Mouse (Mus musculus): ENCODE results near the gene Ywhaq. TPM values are rescaled to one million over a fixed set of nuclear protein-coding genes. Genes with fewer than 3 reads are reported as not detected.

The Ywhaq gene
- polyA plus RNA-seq, 1 experiment from 2014 or later: 733 TPM

- Histone ChIP-seq H3K9me3 (ENCODE audit: low read length) (no peaks in the 10 kb centered on the region), H3K27me3 (ENCODE audit: insufficient read depth, low read length) (no peaks in the 10 kb centered on the region), H3K4me1 (ENCODE audit: insufficient read depth, low read length) (peaks cover 5% of the 10 kb centered on the region; the same call in 1 of the 2 replicates), H3K4me3 (ENCODE audit: low read length) (no peak overlapping the region), H3K4me2 (replicated peaks; ENCODE audit: low read depth, low read length) (no peak overlapping the region), H3K27ac (ENCODE audit: low read length) (no peak overlapping the region), H3K9ac (replicated peaks; ENCODE audit: low read length) (no peak overlapping the region), H3K36me3 (ENCODE audit: insufficient read depth, low read length) (no peaks in the 10 kb centered on the region)
- 49% methylated on average over 4 of the region's 4 CpGs for WGBS
- ATAC-seq (ENCODE audit: low FRiP score, low TSS enrichment): 0 out of 2 replicates have a peak, but pooled peaks have one; percentile 65
Observed at GRCm38 (mm10) chr12:21438750-21439394, 21.4 kb upstream of the Ywhaq start.

- H3K4me1 ChIP-seq (ENCODE audit: insufficient read depth, low read length): peaks cover 5% of the 10 kb centered on the region; the same call in 1 of the 2 replicates
- H3K27ac ChIP-seq (ENCODE audit: low read length): no peak overlapping the region
- no peak overlapping the region for H3K4me2 ChIP-seq (replicated peaks; ENCODE audit: low read depth, low read length)
- no peak overlapping the region for H3K4me3 ChIP-seq (ENCODE audit: low read length)
- no peaks in the 10 kb centered on the region for H3K9me3 ChIP-seq (ENCODE audit: low read length)
- H3K36me3 ChIP-seq (ENCODE audit: insufficient read depth, low read length): no peaks in the 10 kb centered on the region
- no peak overlapping the region for H3K9ac ChIP-seq (replicated peaks; ENCODE audit: low read length)
- ATAC-seq (ENCODE audit: low FRiP score, low TSS enrichment): no peak
- WGBS: 74% methylated on average over 3 of the region's 3 CpGs
- no peaks in the 10 kb centered on the region for H3K27me3 ChIP-seq (ENCODE audit: insufficient read depth, low read length)
Observed at GRCm38 (mm10) chr12:21438294-21438693, 20.9 kb upstream of the Ywhaq start.

- no peak overlapping the region for H3K4me2 ChIP-seq (replicated peaks; ENCODE audit: low read depth, low read length)
- H3K9me3 ChIP-seq (ENCODE audit: low read length): no peaks in the 10 kb centered on the region
- 71% methylated on average over 8 of the region's 8 CpGs for WGBS
- no peaks in the 10 kb centered on the region for H3K27me3 ChIP-seq (ENCODE audit: insufficient read depth, low read length)
- no peak for ATAC-seq (ENCODE audit: low FRiP score, low TSS enrichment)
- H3K36me3 ChIP-seq (ENCODE audit: insufficient read depth, low read length): no peaks in the 10 kb centered on the region
- 0 out of 2 replicates have a peak, but pooled peaks cover 5% of the 10 kb centered on the region for H3K4me1 ChIP-seq (ENCODE audit: insufficient read depth, low read length)
- H3K4me3 ChIP-seq (ENCODE audit: low read length): no peak overlapping the region
- H3K27ac ChIP-seq (ENCODE audit: low read length): no peak overlapping the region
- no peak overlapping the region for H3K9ac ChIP-seq (replicated peaks; ENCODE audit: low read length)
Observed at GRCm38 (mm10) chr12:21431950-21432349, 14.5 kb upstream of the Ywhaq start.

- H3K27me3 ChIP-seq (ENCODE audit: insufficient read depth, low read length): no peaks in the 10 kb centered on the region
- H3K27ac ChIP-seq (ENCODE audit: low read length): no peak overlapping the region
- H3K4me1 ChIP-seq (ENCODE audit: insufficient read depth, low read length): peaks cover 10% of the 10 kb centered on the region
- ATAC-seq (ENCODE audit: low FRiP score, low TSS enrichment): no peak
- no peaks in the 10 kb centered on the region for H3K36me3 ChIP-seq (ENCODE audit: insufficient read depth, low read length)
- no peak overlapping the region for H3K4me3 ChIP-seq (ENCODE audit: low read length)
- no peaks in the 10 kb centered on the region for H3K9me3 ChIP-seq (ENCODE audit: low read length)
- H3K4me2 ChIP-seq (replicated peaks; ENCODE audit: low read depth, low read length): no peak overlapping the region
- 48% methylated on average over 2 of the region's 2 CpGs for WGBS
- no peak overlapping the region for H3K9ac ChIP-seq (replicated peaks; ENCODE audit: low read length)
Observed at GRCm38 (mm10) chr12:21431039-21431438, 13.6 kb upstream of the Ywhaq start.

GRCm38 (mm10) chr12:21430140-21430539 lies 12.7 kb upstream of the Ywhaq start:
- Histone ChIP-seq H3K36me3 (ENCODE audit: insufficient read depth, low read length) (no peaks in the 10 kb centered on the region), H3K9me3 (ENCODE audit: low read length) (no peaks in the 10 kb centered on the region), H3K4me1 (ENCODE audit: insufficient read depth, low read length) (peaks cover 19% of the 10 kb centered on the region), H3K9ac (replicated peaks; ENCODE audit: low read length) (no peak overlapping the region), H3K4me3 (ENCODE audit: low read length) (no peak overlapping the region), H3K27ac (ENCODE audit: low read length) (no peak overlapping the region), H3K4me2 (replicated peaks; ENCODE audit: low read depth, low read length) (no peak overlapping the region), H3K27me3 (ENCODE audit: insufficient read depth, low read length) (no peaks in the 10 kb centered on the region)
- WGBS: 75% methylated on average over 4 of the region's 4 CpGs
- ATAC-seq (ENCODE audit: low FRiP score, low TSS enrichment): no peak

GRCm38 (mm10) chr12:21429021-21429420 lies 11.6 kb upstream of the Ywhaq start:
- no peak for ATAC-seq (ENCODE audit: low FRiP score, low TSS enrichment)
- H3K27me3 ChIP-seq (ENCODE audit: insufficient read depth, low read length): no peaks in the 10 kb centered on the region
- no peak overlapping the region for H3K9ac ChIP-seq (replicated peaks; ENCODE audit: low read length)
- 76% methylated on average over 1 of the region's 1 CpGs for WGBS
- no peak overlapping the region for H3K4me2 ChIP-seq (replicated peaks; ENCODE audit: low read depth, low read length)
- peaks cover 29% of the 10 kb centered on the region for H3K4me1 ChIP-seq (ENCODE audit: insufficient read depth, low read length)
- no peak overlapping the region for H3K27ac ChIP-seq (ENCODE audit: low read length)
- no peaks in the 10 kb centered on the region for H3K36me3 ChIP-seq (ENCODE audit: insufficient read depth, low read length)
- no peak overlapping the region for H3K4me3 ChIP-seq (ENCODE audit: low read length)
- no peaks in the 10 kb centered on the region for H3K9me3 ChIP-seq (ENCODE audit: low read length)

GRCm38 (mm10) chr12:21426065-21426940 lies 8.9 kb upstream of the Ywhaq start:
- peak overlapping the region; percentile 52 for H3K9ac ChIP-seq (replicated peaks; ENCODE audit: low read length)
- WGBS: 9% methylated on average over 16 of the region's 16 CpGs
- peak overlapping the region; percentile 89 for H3K27ac ChIP-seq (ENCODE audit: low read length)
- peak overlapping the region; percentile 55 for H3K4me2 ChIP-seq (replicated peaks; ENCODE audit: low read depth, low read length)
- no peaks in the 10 kb centered on the region for H3K27me3 ChIP-seq (ENCODE audit: insufficient read depth, low read length)
- H3K9me3 ChIP-seq (ENCODE audit: low read length): no peaks in the 10 kb centered on the region
- H3K4me1 ChIP-seq (ENCODE audit: insufficient read depth, low read length): peaks cover 29% of the 10 kb centered on the region
- H3K36me3 ChIP-seq (ENCODE audit: insufficient read depth, low read length): no peaks in the 10 kb centered on the region
- peak overlapping the region; percentile 34 for H3K4me3 ChIP-seq (ENCODE audit: low read length)
- peak; percentile 91 for ATAC-seq (ENCODE audit: low FRiP score, low TSS enrichment)

GRCm38 (mm10) chr12:21424683-21425082 lies 7.2 kb upstream of the Ywhaq start:
- WGBS: 23% methylated on average over 7 of the region's 7 CpGs
- Histone ChIP-seq H3K4me2 (replicated peaks; ENCODE audit: low read depth, low read length) (no peak overlapping the region), H3K27me3 (ENCODE audit: insufficient read depth, low read length) (no peaks in the 10 kb centered on the region), H3K9ac (replicated peaks; ENCODE audit: low read length) (no peak overlapping the region), H3K36me3 (ENCODE audit: insufficient read depth, low read length) (no peaks in the 10 kb centered on the region), H3K4me3 (ENCODE audit: low read length) (no peak overlapping the region), H3K4me1 (ENCODE audit: insufficient read depth, low read length) (peaks cover 27% of the 10 kb centered on the region), H3K27ac (ENCODE audit: low read length) (peak overlapping the region; percentile 89; the same call in 1 of the 2 replicates), H3K9me3 (ENCODE audit: low read length) (no peaks in the 10 kb centered on the region)
- ATAC-seq (ENCODE audit: low FRiP score, low TSS enrichment): no peak

- Histone ChIP-seq H3K9me3 (ENCODE audit: low read length) (no peaks in the 10 kb centered on the region), H3K4me1 (ENCODE audit: insufficient read depth, low read length) (peaks cover 17% of the 10 kb centered on the region), H3K27me3 (ENCODE audit: insufficient read depth, low read length) (no peaks in the 10 kb centered on the region), H3K36me3 (ENCODE audit: insufficient read depth, low read length) (peaks cover 12% of the 10 kb centered on the region; the same call in 1 of the 2 replicates), H3K27ac (ENCODE audit: low read length) (peak overlapping the region; percentile 72; the same call in 1 of the 2 replicates), H3K4me2 (replicated peaks; ENCODE audit: low read depth, low read length) (peak overlapping the region; percentile 67), H3K4me3 (ENCODE audit: low read length) (peak overlapping the region; percentile 69), H3K9ac (replicated peaks; ENCODE audit: low read length) (peak overlapping the region; percentile 76)
- ATAC-seq (ENCODE audit: low FRiP score, low TSS enrichment): no peak
- WGBS: 34% methylated on average over 10 of the region's 11 CpGs
Observed at GRCm38 (mm10) chr12:21418621-21419131, 1.2 kb upstream of the Ywhaq start.

Measured in kidney, embryonic 16.5 days (tissue).